Mouse (Mus musculus): ENCODE results near the gene 1700037H04Rik. TPM values are rescaled to one million over a fixed set of nuclear protein-coding genes. Genes with fewer than 3 reads are reported as not detected.

Gene 1700037H04Rik
- polyA plus RNA-seq, 1 experiment from 2014 or later: 130 TPM

DNA sequence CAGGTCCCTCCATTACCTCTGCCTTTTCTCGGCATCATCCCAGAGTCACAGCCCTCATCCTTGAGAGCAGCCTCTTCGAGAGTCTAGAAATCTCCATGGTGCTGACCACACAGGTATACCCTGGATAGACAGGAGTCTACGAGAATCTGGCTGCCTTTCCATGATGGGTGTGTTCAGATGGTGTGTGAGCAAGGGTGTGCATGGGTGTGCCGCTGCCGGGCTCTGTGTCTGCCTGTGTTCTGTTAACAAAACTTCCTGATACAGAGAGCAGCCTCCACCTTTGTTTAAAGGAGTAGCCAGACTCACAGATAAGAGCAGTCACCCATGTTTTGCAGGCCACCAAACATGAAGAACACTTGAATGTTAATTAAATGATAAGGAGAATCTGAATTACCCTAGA lies 30.0 kb downstream of the 1700037H04Rik start:
- ATAC-seq (ENCODE audit: insufficient read depth, low FRiP score, low TSS enrichment) (no peak), DNase-seq (ENCODE audit: low spot score) (no peak)
- Histone ChIP-seq H3K4me2 (ENCODE audit: low read depth) (no peak overlapping the region), H3K36me3 (ENCODE audit: control insufficient read depth, insufficient read depth, low read length) (peaks cover 2% of the 10 kb centered on the region; the same call in 1 of the 2 replicates), H3K9ac (ENCODE audit: low read length) (no peak overlapping the region), H3K4me3 (ENCODE audit: low read depth, low read length) (no peak overlapping the region), H3K27me3 (ENCODE audit: control insufficient read depth, insufficient read depth, low read length) (no peaks in the 10 kb centered on the region), H3K27ac (ENCODE audit: low read depth, low read length) (no peak overlapping the region), H3K9me3 (ENCODE audit: control insufficient read depth, low read length) (no peaks in the 10 kb centered on the region), H3K4me1 (ENCODE audit: control insufficient read depth, insufficient read depth, low read length) (peaks cover 16% of the 10 kb centered on the region)
- WGBS: 81% methylated on average over 5 of the region's 5 CpGs

DNA sequence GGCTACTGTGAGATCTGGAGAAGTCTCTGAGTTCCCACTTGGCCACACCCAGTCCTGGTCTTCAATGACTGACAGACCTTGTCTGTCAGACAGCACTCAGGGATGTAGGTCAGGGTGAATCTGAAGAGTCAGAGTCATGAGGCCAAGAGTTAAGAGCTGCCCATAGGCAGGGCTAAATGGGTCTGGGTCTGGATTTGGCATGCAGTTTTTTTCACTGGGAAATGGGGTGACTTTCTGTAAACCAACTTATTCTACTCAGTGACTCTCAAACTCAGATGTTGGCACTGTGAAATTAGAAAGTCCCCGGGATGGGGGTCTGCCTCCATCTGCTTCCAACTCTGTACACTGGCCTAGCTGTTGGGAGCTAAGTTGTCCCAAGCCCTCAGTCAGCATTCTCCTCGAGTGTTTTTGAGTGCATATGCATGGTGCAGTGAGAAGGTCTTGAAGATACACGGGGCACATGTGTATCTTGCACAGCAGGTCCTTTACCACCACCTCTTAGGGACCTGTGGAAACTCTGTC lies 31.2 kb downstream of the 1700037H04Rik start:
- ATAC-seq (ENCODE audit: insufficient read depth, low FRiP score, low TSS enrichment): no peak
- WGBS: 80% methylated on average over 3 of the region's 3 CpGs
- no peaks in the 10 kb centered on the region for H3K27me3 ChIP-seq (ENCODE audit: control insufficient read depth, insufficient read depth, low read length)
- DNase-seq (ENCODE audit: low spot score): no peak
- H3K4me3 ChIP-seq (ENCODE audit: low read depth, low read length): no peak overlapping the region
- no peaks in the 10 kb centered on the region for H3K36me3 ChIP-seq (ENCODE audit: control insufficient read depth, insufficient read depth, low read length)
- H3K27ac ChIP-seq (ENCODE audit: low read depth, low read length): no peak overlapping the region
- H3K4me1 ChIP-seq (ENCODE audit: control insufficient read depth, insufficient read depth, low read length): peaks cover 16% of the 10 kb centered on the region
- no peaks in the 10 kb centered on the region for H3K9me3 ChIP-seq (ENCODE audit: control insufficient read depth, low read length)
- H3K9ac ChIP-seq (ENCODE audit: low read length): no peak overlapping the region
- peak overlapping the region; percentile 2; the same call in 1 of the 2 replicates for H3K4me2 ChIP-seq (ENCODE audit: low read depth)

DNA sequence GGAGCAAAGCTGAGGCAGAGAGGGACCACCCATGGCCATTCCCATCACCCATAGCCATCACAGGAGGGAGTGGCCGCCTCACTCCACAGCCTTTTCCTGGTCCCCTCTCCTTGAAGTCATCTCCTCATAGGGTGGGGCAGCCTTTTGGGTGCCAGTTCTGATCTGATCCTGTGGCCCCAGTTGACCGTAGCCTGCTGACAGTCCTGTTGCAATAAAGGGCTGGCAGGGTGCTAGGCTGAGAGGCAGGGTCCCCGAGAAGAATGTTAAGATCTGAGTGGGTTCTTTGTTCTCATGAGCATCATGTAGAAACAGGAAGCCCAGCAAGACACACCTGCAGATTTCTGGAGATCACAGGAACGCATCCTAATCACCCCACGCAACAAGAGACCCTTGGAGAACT lies 31.7 kb downstream of the 1700037H04Rik start:
- H3K4me3 ChIP-seq (ENCODE audit: low read depth, low read length): peak overlapping the region; percentile 48; the same call in 1 of the 2 replicates
- H3K4me1 ChIP-seq (ENCODE audit: control insufficient read depth, insufficient read depth, low read length): peaks cover 16% of the 10 kb centered on the region
- DNase-seq (ENCODE audit: low spot score) (no peak), ATAC-seq (ENCODE audit: insufficient read depth, low FRiP score, low TSS enrichment) (no peak)
- no peaks in the 10 kb centered on the region for H3K9me3 ChIP-seq (ENCODE audit: control insufficient read depth, low read length)
- H3K36me3 ChIP-seq (ENCODE audit: control insufficient read depth, insufficient read depth, low read length): no peaks in the 10 kb centered on the region
- no peaks in the 10 kb centered on the region for H3K27me3 ChIP-seq (ENCODE audit: control insufficient read depth, insufficient read depth, low read length)
- H3K9ac ChIP-seq (ENCODE audit: low read length): no peak overlapping the region; the same call in 1 of the 2 replicates
- no peak overlapping the region for H3K27ac ChIP-seq (ENCODE audit: low read depth, low read length)
- 75% methylated on average over 5 of the region's 5 CpGs for WGBS
- H3K4me2 ChIP-seq (ENCODE audit: low read depth): peak overlapping the region; percentile 80

DNA sequence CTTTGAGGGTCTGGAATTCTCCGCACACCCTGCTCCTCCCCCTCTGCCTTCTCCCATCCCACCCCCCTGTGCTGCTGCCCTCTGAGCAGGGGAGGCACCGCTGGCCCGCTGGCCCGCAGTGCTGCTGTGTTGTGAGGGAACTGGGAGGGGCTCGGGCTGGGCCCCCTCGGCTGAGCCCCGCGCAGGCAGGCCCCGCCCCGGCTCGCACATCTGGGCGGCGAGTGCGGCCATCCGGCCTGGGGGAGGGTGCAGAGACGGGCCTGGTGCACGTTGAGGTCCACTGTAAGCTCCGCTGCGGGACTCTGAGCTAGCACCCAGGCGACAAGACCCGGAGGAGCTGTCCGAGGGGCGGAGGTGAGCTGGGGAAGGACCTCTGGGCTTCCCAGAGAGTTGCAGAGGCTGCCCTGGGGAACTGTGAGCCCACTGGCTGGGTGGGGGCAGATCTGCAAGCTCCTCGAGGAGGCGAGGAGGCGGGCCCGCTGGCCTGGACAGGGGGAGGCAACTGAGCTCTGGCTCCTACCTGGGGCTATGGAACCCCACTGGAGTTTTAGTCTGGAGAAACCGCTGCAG lies 32.6 kb downstream of the 1700037H04Rik start, which contains the start of gene Hspa12b:
Gene Hspa12b (plus strand): TSS at position 120 of the 570 bp plus-strand sequence.
- WGBS: under 1% methylated on average over 28 of the region's 28 CpGs
- peak; percentile 74 for DNase-seq (ENCODE audit: low spot score)
- Histone ChIP-seq H3K9ac (ENCODE audit: low read length) (peak within 1 kb of the TSS; percentile 80), H3K9me3 (ENCODE audit: control insufficient read depth, low read length) (no peaks in the 10 kb centered on the region), H3K27me3 (ENCODE audit: control insufficient read depth, insufficient read depth, low read length) (no peaks in the 10 kb centered on the region), H3K36me3 (ENCODE audit: control insufficient read depth, insufficient read depth, low read length) (no peaks in the 10 kb centered on the region), H3K4me2 (ENCODE audit: low read depth) (peak within 1 kb of the TSS; percentile 80), H3K4me3 (ENCODE audit: low read depth, low read length) (peak within 1 kb of the TSS; percentile 48), H3K4me1 (ENCODE audit: control insufficient read depth, insufficient read depth, low read length) (peaks cover 16% of the 10 kb centered on the region), H3K27ac (ENCODE audit: low read depth, low read length) (peak within 1 kb of the TSS; percentile 62)
- peak; percentile 65 for ATAC-seq (ENCODE audit: insufficient read depth, low FRiP score, low TSS enrichment)

DNA sequence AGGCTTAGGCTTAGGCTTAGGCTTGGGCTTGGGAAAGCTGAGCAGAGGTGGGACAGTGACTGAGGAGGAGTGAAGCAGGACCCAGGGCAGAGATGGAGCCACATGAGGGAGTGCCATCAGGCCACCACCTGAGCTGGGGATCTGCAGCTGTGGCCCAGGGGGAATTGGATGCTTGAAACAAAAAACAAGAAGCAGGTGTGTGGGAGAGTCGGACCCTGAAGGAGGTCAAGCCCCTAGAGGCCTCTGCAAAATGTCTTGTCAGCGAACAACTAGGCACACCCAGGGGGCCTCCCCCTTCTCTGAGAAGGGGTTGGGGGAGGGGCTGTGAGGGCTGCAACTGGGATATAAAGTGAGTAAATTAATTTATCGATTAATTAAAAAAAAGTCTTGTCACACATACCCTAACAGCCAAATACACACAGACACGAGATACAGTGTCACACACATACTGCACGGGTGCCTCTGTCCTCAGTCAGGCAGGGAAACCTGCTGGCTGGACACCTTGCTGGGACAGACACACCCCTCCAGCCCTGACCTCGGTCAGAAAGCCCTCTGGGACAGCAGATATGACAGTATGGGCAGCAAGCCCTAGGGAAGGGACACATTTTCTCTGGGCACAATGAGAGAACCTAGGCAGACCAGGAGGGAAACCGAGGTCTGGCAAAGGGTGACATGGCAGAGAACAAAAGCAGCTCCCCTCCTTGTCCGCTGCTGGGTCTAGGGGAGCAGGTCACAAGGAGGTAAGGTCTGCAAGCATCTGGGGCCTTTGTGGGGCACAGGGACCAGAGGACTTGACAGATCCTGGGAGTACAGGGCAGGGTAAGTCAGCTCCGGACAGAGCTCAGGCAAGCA lies 33.7 kb downstream of the 1700037H04Rik start:
- DNase-seq (ENCODE audit: low spot score): no peak
- Histone ChIP-seq H3K4me3 (ENCODE audit: low read depth, low read length) (no peak overlapping the region), H3K36me3 (ENCODE audit: control insufficient read depth, insufficient read depth, low read length) (no peaks in the 10 kb centered on the region), H3K27ac (ENCODE audit: low read depth, low read length) (no peak overlapping the region), H3K27me3 (ENCODE audit: control insufficient read depth, insufficient read depth, low read length) (no peaks in the 10 kb centered on the region), H3K4me1 (ENCODE audit: control insufficient read depth, insufficient read depth, low read length) (peaks cover 16% of the 10 kb centered on the region), H3K9me3 (ENCODE audit: control insufficient read depth, low read length) (no peaks in the 10 kb centered on the region), H3K4me2 (ENCODE audit: low read depth) (peak overlapping the region; percentile 12; the same call in 1 of the 2 replicates), H3K9ac (ENCODE audit: low read length) (0 out of 2 replicates have a peak overlapping the region, but pooled peaks have one; percentile 23)
- ATAC-seq (ENCODE audit: insufficient read depth, low FRiP score, low TSS enrichment): no peak
- WGBS: 38% methylated on average over 9 of the region's 9 CpGs

DNA sequence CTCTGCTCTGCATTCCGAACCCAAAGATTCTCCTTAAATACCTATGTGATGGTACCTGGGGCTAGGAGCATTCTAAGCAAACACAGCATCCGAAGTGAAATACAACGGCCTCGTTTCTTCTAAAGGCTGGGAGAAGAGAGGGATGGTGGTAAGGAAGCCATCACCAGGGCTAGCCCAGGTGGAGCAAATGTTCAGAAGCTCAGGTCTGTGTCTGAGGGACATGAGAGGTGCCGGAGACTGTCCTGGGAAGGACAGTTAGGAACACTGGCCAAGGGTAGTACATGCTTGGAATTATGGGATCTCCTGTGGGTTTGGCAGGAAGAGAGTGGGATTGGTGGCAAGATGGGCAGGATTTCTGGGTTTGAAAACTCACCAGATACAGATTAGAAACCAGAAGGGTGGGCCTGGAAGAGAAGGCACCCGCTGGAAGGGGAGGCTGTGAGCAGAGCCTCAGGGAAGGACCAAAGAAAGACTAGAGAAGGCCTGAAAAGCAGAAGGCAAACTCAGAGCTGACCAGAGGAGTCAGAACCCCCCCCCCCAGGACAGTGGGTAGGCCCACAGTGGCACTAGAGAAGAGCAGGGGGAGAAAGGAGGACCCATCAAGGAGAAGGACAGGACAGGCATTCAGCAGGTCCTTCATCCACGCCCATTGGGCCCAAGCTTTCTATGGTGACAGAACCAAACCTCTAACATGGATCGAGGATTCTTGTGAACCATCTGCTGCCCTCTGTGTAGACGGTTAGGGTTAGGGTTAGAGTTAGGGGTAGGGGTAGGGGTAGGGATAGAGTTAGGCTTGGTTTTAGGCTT lies 34.5 kb downstream of the 1700037H04Rik start:
- DNase-seq (ENCODE audit: low spot score) (no peak), ATAC-seq (ENCODE audit: insufficient read depth, low FRiP score, low TSS enrichment) (no peak)
- Histone ChIP-seq H3K27me3 (ENCODE audit: control insufficient read depth, insufficient read depth, low read length) (no peaks in the 10 kb centered on the region), H3K36me3 (ENCODE audit: control insufficient read depth, insufficient read depth, low read length) (no peaks in the 10 kb centered on the region), H3K9ac (ENCODE audit: low read length) (no peak overlapping the region), H3K27ac (ENCODE audit: low read depth, low read length) (no peak overlapping the region), H3K4me1 (ENCODE audit: control insufficient read depth, insufficient read depth, low read length) (peaks cover 16% of the 10 kb centered on the region), H3K4me3 (ENCODE audit: low read depth, low read length) (no peak overlapping the region), H3K9me3 (ENCODE audit: control insufficient read depth, low read length) (no peaks in the 10 kb centered on the region), H3K4me2 (ENCODE audit: low read depth) (no peak overlapping the region)
- WGBS: 91% methylated on average over 9 of the region's 9 CpGs

DNA sequence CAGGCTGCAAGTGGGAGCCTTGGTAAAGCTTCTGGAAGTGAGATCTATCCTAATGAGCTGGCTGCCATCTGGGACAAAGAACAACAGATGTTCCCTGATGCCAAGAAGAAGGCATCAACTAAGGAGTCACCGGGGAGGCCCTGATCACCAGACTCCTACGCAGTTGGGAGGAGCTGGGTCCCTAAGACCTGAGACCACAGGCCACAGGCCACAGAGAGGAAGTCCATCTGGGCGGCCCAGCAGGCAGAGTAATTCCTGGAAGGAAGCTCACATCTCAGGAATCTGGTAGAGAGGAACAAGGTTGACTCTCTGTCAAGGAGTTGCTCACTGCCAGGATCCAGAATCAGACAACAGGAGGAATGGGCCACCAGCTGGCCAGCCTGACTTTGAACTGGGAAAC lies 35.7 kb downstream of the 1700037H04Rik start:
- H3K9ac ChIP-seq (ENCODE audit: low read length): no peak overlapping the region
- H3K27me3 ChIP-seq (ENCODE audit: control insufficient read depth, insufficient read depth, low read length): no peaks in the 10 kb centered on the region
- H3K4me3 ChIP-seq (ENCODE audit: low read depth, low read length): no peak overlapping the region
- no peak for DNase-seq (ENCODE audit: low spot score)
- no peak overlapping the region for H3K27ac ChIP-seq (ENCODE audit: low read depth, low read length)
- WGBS: 67% methylated on average over 3 of the region's 3 CpGs
- H3K4me2 ChIP-seq (ENCODE audit: low read depth): no peak overlapping the region
- no peaks in the 10 kb centered on the region for H3K36me3 ChIP-seq (ENCODE audit: control insufficient read depth, insufficient read depth, low read length)
- no peaks in the 10 kb centered on the region for H3K9me3 ChIP-seq (ENCODE audit: control insufficient read depth, low read length)
- no peak for ATAC-seq (ENCODE audit: insufficient read depth, low FRiP score, low TSS enrichment)
- H3K4me1 ChIP-seq (ENCODE audit: control insufficient read depth, insufficient read depth, low read length): peaks cover 16% of the 10 kb centered on the region

DNA sequence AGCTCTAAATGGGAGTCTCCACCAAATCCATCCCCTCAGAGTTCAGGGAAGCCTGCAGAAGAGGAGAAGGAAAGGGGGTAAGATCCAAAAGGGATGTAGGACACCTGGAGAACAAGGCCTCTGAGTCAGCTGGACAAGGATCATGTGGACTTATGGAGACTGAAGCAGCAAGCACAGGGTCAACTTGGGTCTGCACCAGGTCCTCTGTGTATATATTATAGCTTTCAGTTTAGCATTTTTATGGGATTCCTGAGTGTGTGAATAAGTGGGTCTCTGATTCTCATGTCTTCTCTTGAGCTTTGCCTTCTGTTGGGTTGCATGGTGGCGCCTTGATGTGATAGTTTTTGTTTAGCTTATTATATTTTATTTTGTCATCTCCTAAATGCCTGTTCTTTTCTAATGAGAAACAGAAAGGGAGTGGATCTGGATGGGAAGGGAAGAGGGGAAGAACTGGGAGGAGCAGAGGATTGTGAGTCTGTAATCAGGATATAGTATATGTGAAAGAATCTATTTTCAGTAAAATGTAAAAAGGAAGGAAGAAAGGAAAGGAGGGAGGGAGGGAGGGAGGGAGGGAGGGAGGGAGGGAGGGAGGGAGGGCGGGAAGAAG lies 40.8 kb downstream of the 1700037H04Rik start:
- no peak overlapping the region for H3K27ac ChIP-seq (ENCODE audit: low read depth, low read length)
- DNase-seq (ENCODE audit: low spot score) (no peak), ATAC-seq (ENCODE audit: insufficient read depth, low FRiP score, low TSS enrichment) (no peak)
- no peaks in the 10 kb centered on the region for H3K4me1 ChIP-seq (ENCODE audit: control insufficient read depth, insufficient read depth, low read length)
- no peaks in the 10 kb centered on the region for H3K9me3 ChIP-seq (ENCODE audit: control insufficient read depth, low read length)
- no peak overlapping the region for H3K9ac ChIP-seq (ENCODE audit: low read length)
- no peak overlapping the region for H3K4me2 ChIP-seq (ENCODE audit: low read depth)
- WGBS: 82% methylated on average over 2 of the region's 2 CpGs
- no peak overlapping the region for H3K4me3 ChIP-seq (ENCODE audit: low read depth, low read length)
- H3K27me3 ChIP-seq (ENCODE audit: control insufficient read depth, insufficient read depth, low read length): no peaks in the 10 kb centered on the region
- H3K36me3 ChIP-seq (ENCODE audit: control insufficient read depth, insufficient read depth, low read length): no peaks in the 10 kb centered on the region

Measured in neural tube, embryonic 11.5 days (tissue).